Mouse (Mus musculus) stomach, postnatal 0 days (tissue): ENCODE results near the gene Nsdhl. TPM values are rescaled to one million over a fixed set of nuclear protein-coding genes. Genes with fewer than 3 reads are reported as not detected.

ENCODE experiments used
- ATAC-seq: fragments of 200-750 bp; cut with Nextera tagmentation; 2 replicates; pipeline ENCODE4 v1.8.0; 2017; ENCODE audit not compliant: low FRiP score, low TSS enrichment
- DNase-seq: peaks from one replicate; pipeline ENCODE4 v3.0.0-alpha.2; 2016; ENCODE audit warnings: low spot score
- H3K27ac ChIP-seq: fragments of 300-500 bp; sonication (generic); replicated peaks from 2 replicates; pipeline ENCODE4 v1.5.1; 2014; ENCODE audit warnings: mild to moderate bottlenecking, control low read depth
- H3K27me3 ChIP-seq: fragments of 300-500 bp; sonication (generic); 2 replicates; pipeline ENCODE4 v1.6.1; 2014; ENCODE audit warnings: low read length; ENCODE audit not compliant: control insufficient read depth, insufficient read depth
- H3K36me3 ChIP-seq: fragments of 300-500 bp; sonication (generic); 2 replicates; pipeline ENCODE4 v1.6.1; 2014; ENCODE audit warnings: low read length, mixed read lengths; ENCODE audit not compliant: control insufficient read depth, insufficient read depth
- H3K4me1 ChIP-seq: fragments of 300-500 bp; sonication (generic); replicated peaks from 2 replicates; pipeline ENCODE4 v1.6.1; 2014; ENCODE audit warnings: antibody characterized with exemption; ENCODE audit not compliant: control insufficient read depth, insufficient read depth
- H3K4me2 ChIP-seq: fragments of 300-500 bp; sonication (generic); replicated peaks from 2 replicates; pipeline ENCODE4 v1.6.1; 2014; ENCODE audit warnings: low read depth, mild to moderate bottlenecking, control low read depth, moderate library complexity
- H3K4me3 ChIP-seq: fragments of 300-500 bp; sonication (generic); 2 replicates; pipeline ENCODE4 v1.5.1; 2014; ENCODE audit warnings: low read depth, low read length, control low read depth
- H3K9ac ChIP-seq: fragments of 300-500 bp; sonication (generic); 2 replicates; pipeline ENCODE4 v1.6.1; 2014; ENCODE audit warnings: mild to moderate bottlenecking, low read length, control low read depth, mixed read lengths
- H3K9me3 ChIP-seq: fragments of 300-500 bp; sonication (generic); 2 replicates; pipeline ENCODE4 v1.6.1; 2016; ENCODE audit warnings: low read length; ENCODE audit not compliant: control insufficient read depth
- CTCF ChIP-seq: IDR thresholded peaks from 2 replicates; pipeline ENCODE4 v1.5.1; 2016; ENCODE audit warnings: antibody characterized with exemption, low read depth, mild to moderate bottlenecking, moderate library complexity
- EP300 ChIP-seq: optimal IDR thresholded peaks from 2 replicates; pipeline ENCODE3; 2016; ENCODE audit warnings: antibody characterized with exemption
- WGBS: fragments of 180-500 bp; shearing (Covaris S2); extraction: QIAGEN DNeasy Blood & Tissue Kit; methylation state at CpG from one replicate; pipeline ENCODE4 v1.1.7; 2014; 5-methylcytosine and 5-hydroxymethylcytosine counted together
- polyA plus RNA-seq: library from polyadenylated mRNA; unstranded; fragments of >200 nt; fragmentation: Nextera tagmentation; extraction: Ambion mirVana; gene quantifications from 2 replicates; pipeline ENCODE4 v1.2.1, GENCODE M21; 2015

Nsdhl gene
- polyA plus RNA-seq, 1 experiment from 2014 or later, result 25.1 TPM

DNA sequence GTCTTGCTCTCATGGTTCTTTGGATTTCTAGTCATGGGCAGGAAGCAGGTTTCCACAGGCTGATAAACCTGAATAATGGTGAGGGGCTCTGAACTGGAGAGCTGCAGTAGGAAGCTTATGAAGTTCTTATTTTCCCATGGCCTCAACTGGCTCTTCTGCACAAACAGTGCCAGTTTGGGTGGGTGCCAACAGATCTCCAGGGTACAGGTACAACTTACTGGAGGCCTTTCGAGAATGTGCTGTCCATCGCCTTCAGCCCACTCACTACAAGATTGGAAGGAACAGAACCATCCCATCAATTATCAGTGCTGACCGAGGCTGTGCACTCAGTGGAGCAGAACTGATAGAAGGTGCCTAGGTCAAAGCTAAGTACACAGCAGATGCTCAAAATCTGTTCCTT, 70.1 kb downstream of the Nsdhl start:
- Histone ChIP-seq H3K4me2 (no peak overlapping the region), H3K27me3 (no peaks in the 10 kb centered on the region)

GRCm38 (mm10) chrX:72990581-72990980, 72.2 kb downstream of the Nsdhl start:
- no peaks in the 10 kb centered on the region for H3K9me3 ChIP-seq
- H3K4me1 ChIP-seq, result no peaks in the 10 kb centered on the region
- H3K36me3 ChIP-seq, result no peaks in the 10 kb centered on the region
- no peak for ATAC-seq
- no peak overlapping the region for H3K27ac ChIP-seq
- no peak for TF ChIP-seq CTCF
- TF ChIP-seq EP300, result no peak
- no peak overlapping the region for H3K4me3 ChIP-seq
- 65% methylated on average over 3 of the region's 3 CpGs for WGBS
- DNase-seq, result no peak
- H3K9ac ChIP-seq, result no peak overlapping the region
- H3K27me3 ChIP-seq, result no peaks in the 10 kb centered on the region
- H3K4me2 ChIP-seq, result no peak overlapping the region

More for the DNA sequence above, 70.1 kb downstream of the Nsdhl start:
- no peak overlapping the region for H3K9ac ChIP-seq
- ATAC-seq, result no peak
- TF ChIP-seq CTCF, result no peak
- no peak for TF ChIP-seq EP300
- 82% methylated on average over 3 of the region's 3 CpGs for WGBS
- H3K9me3 ChIP-seq, result no peaks in the 10 kb centered on the region
- H3K36me3 ChIP-seq, result no peaks in the 10 kb centered on the region
- no peak overlapping the region for H3K27ac ChIP-seq
- DNase-seq, result no peak
- no peak overlapping the region for H3K4me3 ChIP-seq
- no peaks in the 10 kb centered on the region for H3K4me1 ChIP-seq

- 50% methylated on average over 5 of the region's 5 CpGs for WGBS
These were observed 74.0 kb downstream of the Nsdhl start for GRCm38 (mm10) chrX:72992291-72992919.

DNA sequence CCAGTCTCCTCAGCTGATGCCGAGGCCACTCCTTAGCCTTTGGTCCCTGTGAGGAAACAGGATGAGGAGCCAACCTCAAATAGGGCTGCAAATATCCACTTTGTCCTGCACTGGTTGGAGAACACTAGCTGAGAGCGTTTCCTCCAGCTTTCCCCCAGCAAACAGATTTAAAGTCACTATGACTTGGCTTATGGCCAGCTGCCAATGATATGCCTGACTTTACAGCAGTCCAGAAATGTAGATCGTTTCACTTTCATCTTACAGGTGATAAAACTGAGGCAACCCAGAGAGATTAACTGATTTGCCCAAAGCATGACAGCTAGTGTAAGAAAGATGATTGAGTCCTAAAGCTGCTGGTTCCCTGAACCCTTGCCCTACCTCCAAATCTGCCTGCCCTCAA, 77.2 kb downstream of the Nsdhl start:
- Histone ChIP-seq H3K36me3 (no peaks in the 10 kb centered on the region), H3K9me3 (no peaks in the 10 kb centered on the region), H3K4me3 (no peak overlapping the region), H3K9ac (no peak overlapping the region), H3K4me2 (no peak overlapping the region), H3K27me3 (no peaks in the 10 kb centered on the region), H3K27ac (no peak overlapping the region), H3K4me1 (no peaks in the 10 kb centered on the region)
- ATAC-seq (no peak), DNase-seq (no peak)
- WGBS, result 64% methylated on average over 3 of the region's 3 CpGs
- TF ChIP-seq CTCF (no peak), EP300 (no peak)

More at GRCm38 (mm10) chrX:72992291-72992919, 74.0 kb downstream of the Nsdhl start:
- Histone ChIP-seq H3K4me1 (no peaks in the 10 kb centered on the region), H3K4me2 (no peak overlapping the region), H3K9me3 (no peaks in the 10 kb centered on the region), H3K4me3 (no peak overlapping the region), H3K27me3 (no peaks in the 10 kb centered on the region), H3K27ac (no peak overlapping the region), H3K36me3 (no peaks in the 10 kb centered on the region), H3K9ac (no peak overlapping the region)
- ATAC-seq (no peak), DNase-seq (peak; percentile 4)
- TF ChIP-seq CTCF, result peak; percentile 68
- TF ChIP-seq EP300, result no peak

- Histone ChIP-seq H3K27me3 (no peaks in the 10 kb centered on the region), H3K4me1 (no peaks in the 10 kb centered on the region), H3K27ac (no peak overlapping the region), H3K9me3 (no peaks in the 10 kb centered on the region), H3K9ac (no peak overlapping the region), H3K36me3 (no peaks in the 10 kb centered on the region), H3K4me2 (no peak overlapping the region), H3K4me3 (no peak overlapping the region)
- ATAC-seq (no peak), DNase-seq (no peak)
- TF ChIP-seq EP300 (no peak), CTCF (no peak)
- WGBS, result 68% methylated on average over 5 of the region's 5 CpGs
These were observed 84.8 kb downstream of the Nsdhl start for GRCm38 (mm10) chrX:73003110-73003509.

- no peak for DNase-seq
- TF ChIP-seq EP300, result no peak
- no peak for TF ChIP-seq CTCF
- H3K27ac ChIP-seq, result no peak overlapping the region
- no peak overlapping the region for H3K4me3 ChIP-seq
- no peaks in the 10 kb centered on the region for H3K27me3 ChIP-seq
- H3K9me3 ChIP-seq, result no peaks in the 10 kb centered on the region
- H3K4me1 ChIP-seq, result no peaks in the 10 kb centered on the region
- 66% methylated on average over 4 of the region's 4 CpGs for WGBS
- no peak for ATAC-seq
- H3K9ac ChIP-seq, result no peak overlapping the region
- no peak overlapping the region for H3K4me2 ChIP-seq
- no peaks in the 10 kb centered on the region for H3K36me3 ChIP-seq
These were observed 87.3 kb downstream of the Nsdhl start for GRCm38 (mm10) chrX:73005678-73006077.
